In the genomic region with DNA sequence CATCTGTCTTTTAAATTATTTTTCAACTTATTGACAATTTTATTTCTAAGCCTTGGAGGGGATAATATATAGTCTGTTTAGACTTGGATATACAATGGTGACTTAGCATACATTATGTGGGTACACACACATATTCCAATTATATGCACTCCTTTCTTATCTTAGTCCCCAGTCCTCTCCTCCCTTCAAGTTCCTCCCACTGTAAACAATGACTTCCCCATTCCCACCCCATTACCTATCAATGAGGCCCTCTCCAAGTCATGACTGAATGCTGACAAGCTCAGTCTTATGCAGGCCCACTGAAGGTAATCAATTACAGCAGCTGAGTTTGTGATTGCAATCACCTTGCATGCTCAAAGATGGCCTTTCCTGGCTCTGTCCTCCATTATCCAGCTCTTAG, we compare ENCODE assay signal across 26 mouse cellular contexts. TPM values are rescaled to one million over a fixed set of nuclear protein-coding genes. Genes with fewer than 3 reads are reported as not detected.
DNase-seq lines count a peak whose midpoint lies in the region; ATAC-seq and TF ChIP-seq lines count a peak whose summit lies in the region.
"Had no signal": no experiment of that assay in that cellular context is flagged by ENCODE, and none has a peak within 500 bp of the region (broad histone marks: within the 10 kb centered on the region; RNA-seq: fewer than 3 reads in every experiment).

No protein-coding gene starts in this region.

- H3K4me1 ChIP-seq in hindbrain, embryonic 11.5 days (replicated peaks; ENCODE audit: control insufficient read depth, insufficient read depth, low read length): no peaks in the 10 kb centered on the region
- no peaks in the 10 kb centered on the region for H3K4me1 ChIP-seq in hindbrain, embryonic 12.5 days
- peaks cover 9% of the 10 kb centered on the region for H3K4me1 ChIP-seq in liver, embryonic 12.5 days
- H3K4me1 ChIP-seq in liver, postnatal 0 days (ENCODE audit: insufficient read depth): peaks cover 10% of the 10 kb centered on the region
- H3K4me1 ChIP-seq in liver, embryonic 13.5 days (replicated peaks): peaks cover 8% of the 10 kb centered on the region
- H3K4me1 ChIP-seq: embryonic facial prominence, embryonic 10.5 days; forebrain, embryonic 13.5 days; heart, embryonic 13.5 days had no signal

- no peak for DNase-seq in hindbrain, embryonic 11.5 days (ENCODE audit: low spot score)
- no peak for DNase-seq in liver, postnatal 0 days
- no peak for DNase-seq in liver, embryonic 13.5 days
- no peak for DNase-seq in thymus, postnatal 36 days
- DNase-seq in layer of hippocampus, adult 18-20 months (ENCODE audit: low spot score in 2 of 2): no peak
- DNase-seq: adrenal gland, postnatal 14 days; B cell, adult 2 months; cerebellum, adult 18-20 months; cerebellum, adult 9-11 months; cerebellum, postnatal 36 days; forebrain, postnatal 0 days; gastrocnemius, postnatal 25 days; heart, postnatal 4 days had no signal

- H3K9me3 ChIP-seq in hindbrain, embryonic 11.5 days (ENCODE audit: control insufficient read depth, low read length): no peaks in the 10 kb centered on the region
- H3K9me3 ChIP-seq in hindbrain, embryonic 12.5 days (replicated peaks): no peaks in the 10 kb centered on the region
- no peaks in the 10 kb centered on the region for H3K9me3 ChIP-seq in liver, embryonic 12.5 days (replicated peaks)
- no peaks in the 10 kb centered on the region for H3K9me3 ChIP-seq in liver, postnatal 0 days (ENCODE audit: low read length)
- H3K9me3 ChIP-seq in liver, embryonic 13.5 days (replicated peaks): no peaks in the 10 kb centered on the region
- H3K9me3 ChIP-seq: embryonic facial prominence, embryonic 10.5 days; forebrain, embryonic 13.5 days; G1E; heart, embryonic 13.5 days had no signal

- TF ChIP-seq CTCF in liver, postnatal 0 days (IDR thresholded peaks at IDR 0.05; ENCODE audit: low read depth): no peak

- H3K4me2 ChIP-seq in hindbrain, embryonic 11.5 days (replicated peaks; ENCODE audit: low read depth, low read length): no peak overlapping the region
- no peak overlapping the region for H3K4me2 ChIP-seq in hindbrain, embryonic 12.5 days (replicated peaks)
- no peak overlapping the region for H3K4me2 ChIP-seq in liver, embryonic 12.5 days
- no peak overlapping the region for H3K4me2 ChIP-seq in liver, postnatal 0 days (ENCODE audit: low read depth, low read length)
- no peak overlapping the region for H3K4me2 ChIP-seq in liver, embryonic 13.5 days
- H3K4me2 ChIP-seq: forebrain, embryonic 13.5 days; heart, embryonic 13.5 days had no signal

- no peak for TF ChIP-seq EP300 in liver, postnatal 0 days (IDR thresholded peaks at IDR 0.05; ENCODE audit: low read depth)

- peak; percentile 14; the same call in 1 of the 2 replicates for ATAC-seq in hindbrain, embryonic 11.5 days (ENCODE audit: low FRiP score)
- no peak for ATAC-seq in hindbrain, embryonic 12.5 days (ENCODE audit: low FRiP score)
- ATAC-seq in liver, embryonic 12.5 days: peak; percentile 77
- ATAC-seq in liver, postnatal 0 days: no peak
- peak; percentile 73 for ATAC-seq in liver, embryonic 13.5 days (ENCODE audit: low read depth)
- peak; percentile 57 for ATAC-seq in megakaryocyte progenitor cell, adult 5-6 weeks (replicated peaks; ENCODE audit: poor library complexity)
- ATAC-seq: activated CD4-positive, CD25-positive, alpha-beta regulatory T cell, adult 4 months; CD4-positive, CD25-positive, alpha-beta regulatory T cell, adult 4 months; forebrain, embryonic 13.5 days; Patski had no signal

- no peaks in the 10 kb centered on the region for H3K36me3 ChIP-seq in hindbrain, embryonic 11.5 days (ENCODE audit: control insufficient read depth, insufficient read depth, low read length)
- peaks cover 12% of the 10 kb centered on the region for H3K36me3 ChIP-seq in hindbrain, embryonic 12.5 days
- peaks cover 17% of the 10 kb centered on the region for H3K36me3 ChIP-seq in liver, embryonic 12.5 days
- H3K36me3 ChIP-seq in liver, postnatal 0 days (replicated peaks; ENCODE audit: insufficient read depth, low read length): peaks cover 12% of the 10 kb centered on the region
- peaks cover 7% of the 10 kb centered on the region; the same call in 1 of the 2 replicates for H3K36me3 ChIP-seq in liver, embryonic 13.5 days

- H3K27ac ChIP-seq in hindbrain, embryonic 11.5 days (ENCODE audit: low read depth, low read length): no peak overlapping the region
- H3K27ac ChIP-seq in hindbrain, embryonic 12.5 days: no peak overlapping the region
- no peak overlapping the region for H3K27ac ChIP-seq in liver, embryonic 12.5 days
- H3K27ac ChIP-seq in liver, postnatal 0 days (ENCODE audit: low read depth): no peak overlapping the region
- no peak overlapping the region for H3K27ac ChIP-seq in liver, embryonic 13.5 days
- H3K27ac ChIP-seq: embryonic facial prominence, embryonic 10.5 days; forebrain, embryonic 13.5 days; heart, embryonic 13.5 days had no signal

- no peak overlapping the region for H3K4me3 ChIP-seq in hindbrain, embryonic 11.5 days (ENCODE audit: low read depth, low read length)
- H3K4me3 ChIP-seq in hindbrain, embryonic 12.5 days: no peak overlapping the region
- no peak overlapping the region for H3K4me3 ChIP-seq in liver, embryonic 12.5 days
- no peak overlapping the region for H3K4me3 ChIP-seq in liver, postnatal 0 days (ENCODE audit: low read depth, low read length)
- no peak overlapping the region for H3K4me3 ChIP-seq in liver, embryonic 13.5 days (replicated peaks)
- H3K4me3 ChIP-seq: embryonic facial prominence, embryonic 10.5 days; forebrain, embryonic 13.5 days; heart, embryonic 13.5 days had no signal

- H3K27me3 ChIP-seq in hindbrain, embryonic 11.5 days (ENCODE audit: control insufficient read depth, insufficient read depth, low read length): no peaks in the 10 kb centered on the region
- H3K27me3 ChIP-seq in hindbrain, embryonic 12.5 days: no peaks in the 10 kb centered on the region
- H3K27me3 ChIP-seq in liver, embryonic 12.5 days (replicated peaks): no peaks in the 10 kb centered on the region
- no peaks in the 10 kb centered on the region for H3K27me3 ChIP-seq in liver, postnatal 0 days (ENCODE audit: insufficient read depth, low read length)
- no peaks in the 10 kb centered on the region for H3K27me3 ChIP-seq in liver, embryonic 13.5 days
- H3K27me3 ChIP-seq: forebrain, embryonic 13.5 days; heart, embryonic 13.5 days; Patski had no signal

- no peak overlapping the region for H3K9ac ChIP-seq in hindbrain, embryonic 11.5 days (ENCODE audit: low read depth, low read length)
- H3K9ac ChIP-seq in hindbrain, embryonic 12.5 days: no peak overlapping the region
- H3K9ac ChIP-seq in liver, embryonic 12.5 days: no peak overlapping the region
- no peak overlapping the region for H3K9ac ChIP-seq in liver, postnatal 0 days (replicated peaks)
- no peak overlapping the region for H3K9ac ChIP-seq in liver, embryonic 13.5 days
- H3K9ac ChIP-seq: forebrain, embryonic 13.5 days; forebrain, postnatal 0 days; heart, embryonic 13.5 days had no signal

RNA-seq across cellular contexts. Expression of a gene that starts 7.7 kb away (rescaled TPM):
- 30.4 and 32.4 TPM in 2 replicates for polyA plus RNA-seq in hindbrain, embryonic 11.5 days (2014; fragmentation: Nextera tagmentation; extraction: Ambion mirVana)
- 35.0 and 37.3 TPM in 2 replicates for polyA plus RNA-seq in hindbrain, embryonic 12.5 days (2016; fragmentation: Nextera tagmentation; extraction: Ambion mirVana)
- polyA plus RNA-seq in liver, embryonic 12.5 days (2016; fragmentation: Nextera tagmentation; extraction: Ambion mirVana): 18.2 and 18.8 TPM in 2 replicates
- polyA plus RNA-seq in liver, postnatal 0 days (2015; fragmentation: Nextera tagmentation; extraction: Ambion mirVana): 6.9 TPM in 2 replicates
- polyA plus RNA-seq in liver, embryonic 13.5 days (2015; fragmentation: Nextera tagmentation; extraction: Ambion mirVana): 11.8 and 15.7 TPM in 2 replicates
- 26.4 and 27.1 TPM in 2 replicates for total RNA-seq in megakaryocyte progenitor cell, adult 5-6 weeks (2015)
- total RNA-seq in megakaryocyte progenitor cell, adult 5-6 weeks (2017): 16.6 and 23.1 TPM in 2 replicates
- total RNA-seq in layer of hippocampus, adult 18-20 months (2021): 10 to 100 TPM; 11.0 to 11.7 TPM

RNA-seq across cellular contexts. Expression of a gene that starts 8.0 kb away (rescaled TPM):
- 0.57 TPM in 1 of 2 replicates, not detected in the other for polyA plus RNA-seq in hindbrain, embryonic 11.5 days (2014; fragmentation: Nextera tagmentation; extraction: Ambion mirVana)
- polyA plus RNA-seq in hindbrain, embryonic 12.5 days (2016; fragmentation: Nextera tagmentation; extraction: Ambion mirVana): not detected in 2 replicates
- polyA plus RNA-seq in liver, embryonic 12.5 days (2016; fragmentation: Nextera tagmentation; extraction: Ambion mirVana): 0.26 TPM in 1 of 2 replicates, not detected in the other
- 0.34 TPM in 1 of 2 replicates, not detected in the other for polyA plus RNA-seq in liver, postnatal 0 days (2015; fragmentation: Nextera tagmentation; extraction: Ambion mirVana)
- polyA plus RNA-seq in liver, embryonic 13.5 days (2015; fragmentation: Nextera tagmentation; extraction: Ambion mirVana): 0.21 TPM in 1 of 2 replicates, not detected in the other
- 0.42 TPM in 1 of 2 replicates, not detected in the other for total RNA-seq in megakaryocyte progenitor cell, adult 5-6 weeks (2015)
- not detected in 2 replicates for total RNA-seq in megakaryocyte progenitor cell, adult 5-6 weeks (2017)
- not detected for total RNA-seq in layer of hippocampus, adult 18-20 months (2021)
- total RNA-seq: adrenal gland, adult 18-20 months; adrenal gland, postnatal 14 days; forebrain, postnatal 0 days; G1E; gastrocnemius, adult 18-20 months; gastrocnemius, postnatal 25 days; heart, postnatal 4 days had no signal
- polyA plus RNA-seq: activated CD4-positive, CD25-positive, alpha-beta regulatory T cell, adult 4 months; CD4-positive, CD25-positive, alpha-beta regulatory T cell, adult 4 months; embryonic facial prominence, embryonic 10.5 days; embryonic facial prominence, embryonic 14.5 days; G1E; heart, embryonic 13.5 days had no signal

RNA-seq across cellular contexts. Expression of a gene that starts 38.7 kb away (rescaled TPM):
- polyA plus RNA-seq in hindbrain, embryonic 11.5 days (2014; fragmentation: Nextera tagmentation; extraction: Ambion mirVana): 96.4 and 97.7 TPM in 2 replicates
- polyA plus RNA-seq in hindbrain, embryonic 12.5 days (2016; fragmentation: Nextera tagmentation; extraction: Ambion mirVana): 90.2 and 95.2 TPM in 2 replicates
- 58.9 and 59.7 TPM in 2 replicates for polyA plus RNA-seq in liver, embryonic 12.5 days (2016; fragmentation: Nextera tagmentation; extraction: Ambion mirVana)
- 26.4 and 27.7 TPM in 2 replicates for polyA plus RNA-seq in liver, postnatal 0 days (2015; fragmentation: Nextera tagmentation; extraction: Ambion mirVana)
- polyA plus RNA-seq in liver, embryonic 13.5 days (2015; fragmentation: Nextera tagmentation; extraction: Ambion mirVana): 41.7 and 47.8 TPM in 2 replicates
- 75.1 and 82.3 TPM in 2 replicates for total RNA-seq in megakaryocyte progenitor cell, adult 5-6 weeks (2015)
- 102 and 109 TPM in 2 replicates for total RNA-seq in megakaryocyte progenitor cell, adult 5-6 weeks (2017)
- 10 to 100 TPM; 38.7 to 42.5 TPM for total RNA-seq in layer of hippocampus, adult 18-20 months (2021)

RNA-seq across cellular contexts. Expression of a gene that starts 50.0 kb away (rescaled TPM):
- 59.4 and 62.3 TPM in 2 replicates for polyA plus RNA-seq in hindbrain, embryonic 11.5 days (2014; fragmentation: Nextera tagmentation; extraction: Ambion mirVana)
- 48.0 and 52.9 TPM in 2 replicates for polyA plus RNA-seq in hindbrain, embryonic 12.5 days (2016; fragmentation: Nextera tagmentation; extraction: Ambion mirVana)
- polyA plus RNA-seq in liver, embryonic 12.5 days (2016; fragmentation: Nextera tagmentation; extraction: Ambion mirVana): 6.1 and 6.9 TPM in 2 replicates
- polyA plus RNA-seq in liver, postnatal 0 days (2015; fragmentation: Nextera tagmentation; extraction: Ambion mirVana): 4.2 and 4.4 TPM in 2 replicates
- polyA plus RNA-seq in liver, embryonic 13.5 days (2015; fragmentation: Nextera tagmentation; extraction: Ambion mirVana): 4.3 and 4.6 TPM in 2 replicates
- total RNA-seq in megakaryocyte progenitor cell, adult 5-6 weeks (2015): 14.8 and 18.6 TPM in 2 replicates
- total RNA-seq in megakaryocyte progenitor cell, adult 5-6 weeks (2017): 9.7 and 14.1 TPM in 2 replicates
- total RNA-seq in layer of hippocampus, adult 18-20 months (2021): 10 to 100 TPM; 23.7 to 27.2 TPM

Comparison
In these comparisons a context has a peak if more than half of its experiments do, and no peak if none do; other contexts are left out.
1. ATAC-seq: peak in hindbrain, embryonic 11.5 days (single experiment), liver, embryonic 12.5 days (single experiment), liver, embryonic 13.5 days (single experiment) and megakaryocyte progenitor cell, adult 5-6 weeks (single experiment); none in hindbrain, embryonic 12.5 days (single experiment) and liver, postnatal 0 days (single experiment).